Mouse (Mus musculus) NIH3T3 (cell line): ENCODE measurements around the gene Vmn2r89.
"Not testable (repeated sequence)": the region's sequence is repeated elsewhere in the genome, so short reads cannot be mapped to it uniquely, and the experiment has no call there.

ENCODE experiments used
- DNase-seq: peaks from one replicate; pipeline ENCODE4 v3.0.0-alpha.2; 2012; ENCODE audit warnings: low read depth

Gene Vmn2r89

GRCm38 (mm10) chr14:51451557-51451956, at the start of gene Vmn2r89:
Gene Vmn2r89, plus strand, starts transcription at chr14:51451857.
- not testable (repeated sequence) for DNase-seq

- DNase-seq, result no peak
Observed at GRCm38 (mm10) chr14:51410520-51410919, 41.1 kb upstream of the Vmn2r89 start, which contains the start of gene Vmn2r88. Gene Vmn2r88, plus strand, starts transcription at chr14:51410820.

GRCm38 (mm10) chr14:51423885-51424284, 27.8 kb upstream of the Vmn2r89 start:
- DNase-seq, result no peak

GRCm38 (mm10) chr14:51430138-51430537, 21.5 kb upstream of the Vmn2r89 start:
- not testable (repeated sequence) for DNase-seq

- DNase-seq, result no peak
Observed at GRCm38 (mm10) chr14:51434546-51434945, 17.1 kb upstream of the Vmn2r89 start.

- DNase-seq, result no peak
Observed at GRCm38 (mm10) chr14:51435020-51435419, 16.6 kb upstream of the Vmn2r89 start.

- DNase-seq, result no peak
Observed at GRCm38 (mm10) chr14:51438955-51439354, 12.7 kb upstream of the Vmn2r89 start.

- DNase-seq, result peak; percentile 67
Observed at GRCm38 (mm10) chr14:51480278-51480677, 28.6 kb downstream of the Vmn2r89 start.

GRCm38 (mm10) chr14:51481332-51482015, 29.8 kb downstream of the Vmn2r89 start:
- peak; percentile 73 for DNase-seq

- peak; percentile 55 for DNase-seq
Observed at GRCm38 (mm10) chr14:51482051-51482715, 30.5 kb downstream of the Vmn2r89 start.

GRCm38 (mm10) chr14:51482971-51483381, 31.3 kb downstream of the Vmn2r89 start:
- peak; percentile 56 for DNase-seq

GRCm38 (mm10) chr14:51483671-51484070, 32.0 kb downstream of the Vmn2r89 start:
- DNase-seq, result peak; percentile 36

- peak; percentile 13 for DNase-seq
Observed at GRCm38 (mm10) chr14:51486111-51486510, 34.5 kb downstream of the Vmn2r89 start.

GRCm38 (mm10) chr14:51495781-51496180, 44.1 kb downstream of the Vmn2r89 start:
- DNase-seq, result peak; percentile 70

- no peak for DNase-seq
Observed at GRCm38 (mm10) chr14:51496955-51497354, 45.3 kb downstream of the Vmn2r89 start.

- no peak for DNase-seq
Observed at GRCm38 (mm10) chr14:51497958-51498357, 46.3 kb downstream of the Vmn2r89 start.

GRCm38 (mm10) chr14:51499707-51500275, 48.1 kb downstream of the Vmn2r89 start:
- DNase-seq, result no peak

GRCm38 (mm10) chr14:51500461-51500860, 48.8 kb downstream of the Vmn2r89 start:
- DNase-seq, result no peak

- no peak for DNase-seq
Observed at GRCm38 (mm10) chr14:51507416-51507815, 55.8 kb downstream of the Vmn2r89 start.
